Mouse (Mus musculus) neutrophil, adult 65 days (primary cell): ENCODE measurements around the gene Zscan4-ps1. TPM values are rescaled to one million over a fixed set of nuclear protein-coding genes. Genes with fewer than 3 reads are reported as not detected.

Source experiments
- total RNA-seq: library from RNA; stranded (reverse); gene quantifications from 2 replicates; pipeline ENCODE4 v1.2.4, GENCODE M21; 2023

Zscan4-ps1 gene
- total RNA-seq, result not detected in 2 replicates

GRCm38 (mm10) chr7:11069591-11069990 is at the start of gene Zscan4-ps1:
Gene Zscan4-ps1, minus strand, starts transcription at chr7:11069691.

Other genes with a start within 250 kb of the Zscan4-ps1 start
- not detected in 2 replicates for gene Zscan4b, start 164.6 kb downstream of the Zscan4-ps1 start, total RNA-seq
- not detected in 2 replicates for gene Zscan4c, start 63.9 kb downstream of the Zscan4-ps1 start, total RNA-seq
- not detected in 2 replicates for gene Zscan4d, start 96.5 kb upstream of the Zscan4-ps1 start, total RNA-seq
- not detected in 2 replicates for gene Zscan4e, start 241.0 kb upstream of the Zscan4-ps1 start, total RNA-seq